Mouse (Mus musculus) liver, postnatal 0 days (tissue): ENCODE data around the gene Pitpnm2. TPM values are rescaled to one million over a fixed set of nuclear protein-coding genes. Genes with fewer than 3 reads are reported as not detected.

Experiments
- ATAC-seq: fragments of 200-750 bp; cut with Nextera tagmentation; 2 replicates; pipeline ENCODE4 v1.8.0; 2017; ENCODE audit warnings: mild to moderate bottlenecking, moderate library complexity
- DNase-seq: peaks from one replicate; pipeline ENCODE4 v3.0.0-alpha.2; 2016
- H3K27ac ChIP-seq: fragments of 300-500 bp; sonication (generic); 2 replicates; pipeline ENCODE4 v1.5.1; 2014; ENCODE audit warnings: antibody characterized with exemption, moderate library complexity, mild to moderate bottlenecking, low read depth
- H3K27me3 ChIP-seq: fragments of 300-500 bp; sonication (generic); 2 replicates; pipeline ENCODE4 v1.6.1; 2014; ENCODE audit warnings: low read length, control low read depth, mixed read lengths; ENCODE audit not compliant: insufficient read depth
- H3K36me3 ChIP-seq: fragments of 300-500 bp; sonication (generic); replicated peaks from 2 replicates; pipeline ENCODE4 v1.6.1; 2014; ENCODE audit warnings: mild to moderate bottlenecking, control low read depth, low read length, moderate library complexity, mixed read lengths; ENCODE audit not compliant: insufficient read depth
- H3K4me1 ChIP-seq: fragments of 300-500 bp; sonication (generic); 2 replicates; pipeline ENCODE4 v1.6.1; 2014; ENCODE audit warnings: antibody characterized with exemption, mild to moderate bottlenecking, control low read depth; ENCODE audit not compliant: insufficient read depth
- H3K4me2 ChIP-seq: fragments of 300-500 bp; sonication (generic); 2 replicates; pipeline ENCODE4 v1.6.1; 2014; ENCODE audit warnings: low read depth, mild to moderate bottlenecking, low read length, moderate library complexity, mixed read lengths
- H3K4me3 ChIP-seq: fragments of 300-500 bp; sonication (generic); 2 replicates; pipeline ENCODE4 v1.5.1; 2014; ENCODE audit warnings: low read depth, low read length
- H3K9ac ChIP-seq: fragments of 300-500 bp; sonication (generic); replicated peaks from 2 replicates; pipeline ENCODE4 v1.6.1; 2014; ENCODE audit warnings: mild to moderate bottlenecking, moderate library complexity
- H3K9me3 ChIP-seq: fragments of 300-500 bp; sonication (generic); 2 replicates; pipeline ENCODE4 v1.6.1; 2016; ENCODE audit warnings: mild to moderate bottlenecking, control low read depth, low read length, mixed read lengths
- CTCF ChIP-seq: sonication (generic); IDR thresholded peaks from 2 replicates; pipeline ENCODE4 v1.5.1; 2016; ENCODE audit warnings: antibody characterized with exemption, low read depth
- EP300 ChIP-seq: IDR thresholded peaks from 2 replicates; pipeline ENCODE4 v1.6.1; 2016; ENCODE audit warnings: antibody characterized with exemption, low read depth, mild to moderate bottlenecking
- WGBS: fragments of 180-500 bp; shearing (Covaris S2); extraction: QIAGEN DNeasy Blood & Tissue Kit; methylation state at CpG from one replicate; pipeline ENCODE4 v1.1.7; 2014; ENCODE audit not compliant: insufficient replicate concordance; 5-methylcytosine and 5-hydroxymethylcytosine counted together
- polyA plus RNA-seq: library from polyadenylated mRNA; unstranded; fragments of >200 nt; fragmentation: Nextera tagmentation; extraction: Ambion mirVana; gene quantifications from 2 replicates; pipeline ENCODE4 v1.2.1, GENCODE M21; 2015

Gene Pitpnm2
- polyA plus RNA-seq, 1 experiment from 2014 or later = 2.4 TPM

GRCm38 (mm10) chr5:124115531-124115930, 134.0 kb downstream of the Pitpnm2 start:
- DNase-seq = no peak
- WGBS = 22% methylated on average over 7 of the region's 7 CpGs
- H3K36me3 ChIP-seq = peaks cover 29% of the 10 kb centered on the region
- peak overlapping the region; percentile 98 for H3K9ac ChIP-seq
- H3K27ac ChIP-seq = peak overlapping the region; percentile 85
- H3K4me1 ChIP-seq = peaks cover 15% of the 10 kb centered on the region
- no peaks in the 10 kb centered on the region for H3K27me3 ChIP-seq
- TF ChIP-seq EP300 = no peak
- peak overlapping the region; percentile 94 for H3K4me2 ChIP-seq
- no peaks in the 10 kb centered on the region for H3K9me3 ChIP-seq
- ATAC-seq = no peak
- peak overlapping the region; percentile 97 for H3K4me3 ChIP-seq

DNA sequence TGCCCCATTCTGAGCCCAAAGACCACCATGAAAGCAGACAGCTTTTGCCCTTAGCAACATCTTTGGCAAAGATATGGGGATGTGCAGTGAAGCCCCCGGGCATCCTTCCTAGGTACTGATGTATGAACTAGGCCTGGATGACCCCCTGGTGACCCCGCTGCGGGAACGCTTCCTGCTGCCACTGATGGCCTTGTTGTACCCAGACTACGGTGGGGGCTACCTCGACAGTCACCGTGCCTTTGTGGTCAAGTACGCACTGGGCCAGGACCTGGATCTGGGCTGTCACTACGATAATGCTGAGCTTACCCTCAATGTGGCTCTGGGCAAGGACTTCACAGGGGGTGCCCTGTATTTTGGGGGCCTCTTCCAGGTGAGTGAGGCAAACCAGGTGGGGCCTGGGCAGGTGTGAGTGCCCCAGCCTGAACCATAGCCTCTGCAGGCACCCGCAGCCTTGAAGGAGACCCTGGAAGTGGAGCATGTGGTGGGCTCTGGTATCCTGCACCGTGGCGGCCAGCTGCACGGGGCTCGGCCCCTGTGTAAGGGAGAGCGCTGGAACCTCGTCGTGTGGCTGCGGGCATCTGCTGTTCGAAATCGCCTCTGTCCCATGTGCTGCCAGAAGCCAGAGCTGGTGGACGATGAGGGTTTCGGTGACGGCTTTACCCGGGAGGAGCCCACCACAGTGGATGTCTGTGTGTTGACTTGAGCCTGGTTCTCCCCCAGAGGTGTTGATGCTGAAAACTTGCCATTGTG, 135.1 kb downstream of the Pitpnm2 start:
- Histone ChIP-seq H3K27me3 (no peaks in the 10 kb centered on the region), H3K27ac (no peak overlapping the region), H3K4me3 (no peak overlapping the region), H3K9me3 (no peaks in the 10 kb centered on the region), H3K36me3 (peaks cover 26% of the 10 kb centered on the region), H3K9ac (no peak overlapping the region), H3K4me1 (peaks cover 15% of the 10 kb centered on the region), H3K4me2 (no peak overlapping the region)
- no peak for TF ChIP-seq EP300
- WGBS = 92% methylated on average over 24 of the region's 24 CpGs
- no peak for DNase-seq
- no peak for ATAC-seq

DNA sequence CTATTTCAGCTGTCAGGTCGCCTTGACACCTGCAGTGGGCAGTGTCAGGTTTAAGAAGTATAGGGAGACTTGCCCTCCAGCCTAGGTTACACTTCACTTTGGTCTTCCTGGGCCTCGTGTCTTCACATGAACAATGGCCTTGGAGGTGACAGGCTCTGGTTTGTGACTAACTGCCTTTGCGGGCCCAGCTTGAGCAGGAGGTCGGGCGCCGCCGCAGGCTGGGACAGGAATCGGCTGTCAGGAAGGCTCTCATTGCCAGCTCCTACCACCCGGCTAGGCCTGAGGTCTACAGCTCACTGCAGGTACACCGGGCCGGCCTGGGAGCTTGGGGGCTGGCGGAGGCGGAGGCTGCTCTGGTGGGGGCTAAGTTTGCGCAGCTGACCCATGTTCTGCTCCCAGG, 136.5 kb downstream of the Pitpnm2 start:
- Histone ChIP-seq H3K4me2 (peak overlapping the region; percentile 92), H3K4me1 (peaks cover 15% of the 10 kb centered on the region), H3K36me3 (peaks cover 12% of the 10 kb centered on the region), H3K9me3 (no peaks in the 10 kb centered on the region), H3K4me3 (peak overlapping the region; percentile 79), H3K27ac (peak overlapping the region; percentile 96), H3K27me3 (no peaks in the 10 kb centered on the region), H3K9ac (peak overlapping the region; percentile 79)
- DNase-seq = peak; percentile 76
- 11% methylated on average over 14 of the region's 14 CpGs for WGBS
- no peak for ATAC-seq
- TF ChIP-seq EP300 = no peak
- peak; percentile 76 for TF ChIP-seq CTCF

GRCm38 (mm10) chr5:124112531-124112930, 137.0 kb downstream of the Pitpnm2 start:
- H3K27ac ChIP-seq = peak overlapping the region; percentile 96
- TF ChIP-seq EP300 (no peak), CTCF (no peak)
- no peaks in the 10 kb centered on the region for H3K27me3 ChIP-seq
- H3K36me3 ChIP-seq = peaks cover 7% of the 10 kb centered on the region; the same call in 1 of the 2 replicates
- peaks cover 15% of the 10 kb centered on the region for H3K4me1 ChIP-seq
- DNase-seq = peak; percentile 45
- ATAC-seq = peak; percentile 7; the same call in 1 of the 2 replicates
- H3K9me3 ChIP-seq = no peaks in the 10 kb centered on the region
- WGBS = 3% methylated on average over 18 of the region's 18 CpGs
- peak overlapping the region; percentile 92 for H3K4me2 ChIP-seq
- peak overlapping the region; percentile 79 for H3K9ac ChIP-seq
- H3K4me3 ChIP-seq = peak overlapping the region; percentile 79

GRCm38 (mm10) chr5:124111742-124112497, 137.6 kb downstream of the Pitpnm2 start, which contains the start of gene Ogfod2:
Gene Ogfod2, plus strand, starts transcription at chr5:124112297.
- Histone ChIP-seq H3K27me3 (no peaks in the 10 kb centered on the region), H3K4me3 (peak within 1 kb of the TSS; percentile 79), H3K9ac (peak within 1 kb of the TSS; percentile 79), H3K27ac (peak within 1 kb of the TSS; percentile 96), H3K36me3 (peaks cover 7% of the 10 kb centered on the region; the same call in 1 of the 2 replicates), H3K4me1 (peaks cover 12% of the 10 kb centered on the region), H3K4me2 (peak within 1 kb of the TSS; percentile 92), H3K9me3 (no peaks in the 10 kb centered on the region)
- TF ChIP-seq CTCF (peak; percentile 69), EP300 (no peak; the same call in 1 of the 2 replicates)
- DNase-seq = peak; percentile 99
- under 1% methylated on average over 66 of the region's 66 CpGs for WGBS
- peak; percentile 96 for ATAC-seq
